21 mouse cellular contexts compared by ENCODE assay signal in genomic region chr9:105720430-105720829, GRCm38 (mm10).
A peak's percentile ranks its signal among the peaks of the same experiment; 100 is the strongest.
DNase-seq lines count a peak whose midpoint lies in the region; ATAC-seq and TF ChIP-seq lines count a peak whose summit lies in the region.
"Had no signal": no experiment of that assay in that cellular context is flagged by ENCODE, and none has a peak within 500 bp of the region (broad histone marks: within the 10 kb centered on the region; RNA-seq: fewer than 3 reads in every experiment).

No protein-coding gene starts in this region.

- intact Hi-C loops in left cerebral cortex, adult 2 months (cut with DNase I), result loop anchor here (2.0 kb wide), 1 partner anchor 28 kb away; no protein-coding TSS in a partner anchor
- intact Hi-C loops in left cerebral cortex, postnatal 4 days (cut with DNase I), result no loop called here
- intact Hi-C loops in left cerebral cortex, postnatal 25 days (cut with DNase I), result loop anchor here (2.0 kb wide), 1 partner anchor 28 kb away; no protein-coding TSS in a partner anchor

- peaks cover 3% of the 10 kb centered on the region; the same call in 1 of the 2 replicates for H3K4me1 ChIP-seq in embryonic facial prominence, embryonic 12.5 days
- peaks cover 24% of the 10 kb centered on the region for H3K4me1 ChIP-seq in embryonic facial prominence, embryonic 10.5 days
- H3K4me1 ChIP-seq in midbrain, embryonic 11.5 days (ENCODE audit: control insufficient read depth, insufficient read depth, low read length), result no peaks in the 10 kb centered on the region
- H3K4me1 ChIP-seq: heart, embryonic 15.5 days; intestine, embryonic 15.5 days; liver, embryonic 15.5 days; midbrain, embryonic 13.5 days; neural tube, embryonic 12.5 days had no signal

- H3K9me3 ChIP-seq in embryonic facial prominence, embryonic 12.5 days, result no peaks in the 10 kb centered on the region
- no peaks in the 10 kb centered on the region for H3K9me3 ChIP-seq in embryonic facial prominence, embryonic 10.5 days
- H3K9me3 ChIP-seq in midbrain, embryonic 11.5 days (ENCODE audit: control insufficient read depth, low read length), result no peaks in the 10 kb centered on the region
- H3K9me3 ChIP-seq: forebrain, embryonic 15.5 days; heart, embryonic 15.5 days; hindbrain, embryonic 15.5 days; intestine, embryonic 15.5 days; liver, embryonic 15.5 days; midbrain, embryonic 13.5 days; neural tube, embryonic 12.5 days had no signal

- 76% methylated on average over 4 of the region's 4 CpGs for WGBS in embryonic facial prominence, embryonic 12.5 days
- WGBS in embryonic facial prominence, embryonic 10.5 days, result 92% methylated on average over 4 of the region's 4 CpGs
- WGBS in midbrain, embryonic 11.5 days, result 79% methylated on average over 4 of the region's 4 CpGs

- no peak for ATAC-seq in embryonic facial prominence, embryonic 12.5 days (ENCODE audit: insufficient number of reproducible peaks, insufficient read depth, low FRiP score, low TSS enrichment)
- no peak for ATAC-seq in midbrain, embryonic 11.5 days (ENCODE audit: low FRiP score)
- ATAC-seq: forebrain, embryonic 15.5 days; intestine, embryonic 15.5 days; midbrain, embryonic 13.5 days had no signal

- no peak overlapping the region for H3K9ac ChIP-seq in embryonic facial prominence, embryonic 12.5 days
- no peak overlapping the region for H3K9ac ChIP-seq in midbrain, embryonic 11.5 days (ENCODE audit: low read length)
- H3K9ac ChIP-seq: forebrain, embryonic 15.5 days; heart, embryonic 15.5 days; hindbrain, embryonic 15.5 days; intestine, embryonic 15.5 days; liver, embryonic 15.5 days; midbrain, embryonic 13.5 days; neural tube, embryonic 12.5 days had no signal

- no peak for DNase-seq in embryonic facial prominence, embryonic 10.5 days (ENCODE audit: low spot score)
- DNase-seq in left cerebral cortex, adult 2 months (ENCODE audit: extremely low spot score in 1 of 2, low spot score in 2 of 2), result peak; percentile 38 to 64
- no peak for DNase-seq in left cerebral cortex, postnatal 4 days
- DNase-seq in left cerebral cortex, postnatal 25 days (ENCODE audit: low spot score in 2 of 2), result peak; percentile 53 to 93
- DNase-seq in telencephalon, adult 2 months (ENCODE audit: low read depth, low spot score), result peak; percentile 80
- no peak for DNase-seq in urinary bladder, postnatal 36 days (ENCODE audit: low spot score in 2 of 2)
- no peak for DNase-seq in midbrain, embryonic 11.5 days (ENCODE audit: low spot score, missing footprints)
- DNase-seq: adrenal gland, adult 2 months; cerebellum, adult 9-10 months; gastrocnemius, postnatal 10 days; heart, postnatal 4 days; kidney, postnatal 4 days; thymus, postnatal 25 days had no signal

- no peak overlapping the region for H3K4me3 ChIP-seq in embryonic facial prominence, embryonic 12.5 days
- no peak overlapping the region for H3K4me3 ChIP-seq in embryonic facial prominence, embryonic 10.5 days
- no peak overlapping the region for H3K4me3 ChIP-seq in left cerebral cortex, adult 2 months
- no peak overlapping the region for H3K4me3 ChIP-seq in midbrain, embryonic 11.5 days (ENCODE audit: low read depth, low read length)
- H3K4me3 ChIP-seq: forebrain, embryonic 15.5 days; heart, embryonic 15.5 days; hindbrain, embryonic 15.5 days; intestine, embryonic 15.5 days; liver, embryonic 15.5 days; midbrain, embryonic 13.5 days; neural tube, embryonic 12.5 days had no signal

- H3K36me3 ChIP-seq in embryonic facial prominence, embryonic 12.5 days, result no peaks in the 10 kb centered on the region
- H3K36me3 ChIP-seq in embryonic facial prominence, embryonic 10.5 days (replicated peaks), result no peaks in the 10 kb centered on the region
- no peaks in the 10 kb centered on the region for H3K36me3 ChIP-seq in midbrain, embryonic 11.5 days (ENCODE audit: control insufficient read depth, insufficient read depth, low read length)
- H3K36me3 ChIP-seq: forebrain, embryonic 15.5 days; heart, embryonic 15.5 days; hindbrain, embryonic 15.5 days; intestine, embryonic 15.5 days; liver, embryonic 15.5 days; midbrain, embryonic 13.5 days; neural tube, embryonic 12.5 days had no signal

- peak overlapping the region; percentile 69; the same call in 1 of the 2 replicates for H3K27ac ChIP-seq in embryonic facial prominence, embryonic 12.5 days
- no peak overlapping the region; the same call in 1 of the 2 replicates for H3K27ac ChIP-seq in embryonic facial prominence, embryonic 10.5 days (replicated peaks)
- no peak overlapping the region; the same call in 1 of the 2 replicates for H3K27ac ChIP-seq in left cerebral cortex, adult 2 months
- no peak overlapping the region for H3K27ac ChIP-seq in midbrain, embryonic 11.5 days (ENCODE audit: low read depth, low read length)
- H3K27ac ChIP-seq: forebrain, embryonic 15.5 days; heart, embryonic 15.5 days; hindbrain, embryonic 15.5 days; intestine, embryonic 15.5 days; liver, embryonic 15.5 days; midbrain, embryonic 13.5 days; neural tube, embryonic 12.5 days had no signal

- TF ChIP-seq CTCF in left cerebral cortex, adult 2 months (IDR thresholded peaks at IDR 0.05), result no peak

- H3K27me3 ChIP-seq in embryonic facial prominence, embryonic 12.5 days, result no peaks in the 10 kb centered on the region
- H3K27me3 ChIP-seq in embryonic facial prominence, embryonic 10.5 days (replicated peaks; ENCODE audit: low read depth, poor library complexity, severe bottlenecking), result no peaks in the 10 kb centered on the region
- H3K27me3 ChIP-seq in midbrain, embryonic 11.5 days (ENCODE audit: control insufficient read depth, insufficient read depth, low read length), result no peaks in the 10 kb centered on the region
- H3K27me3 ChIP-seq: forebrain, embryonic 15.5 days; heart, embryonic 15.5 days; hindbrain, embryonic 15.5 days; intestine, embryonic 15.5 days; liver, embryonic 15.5 days; midbrain, embryonic 13.5 days; neural tube, embryonic 12.5 days had no signal

- H3K4me2 ChIP-seq in embryonic facial prominence, embryonic 12.5 days (replicated peaks), result no peak overlapping the region
- H3K4me2 ChIP-seq in midbrain, embryonic 11.5 days, result no peak overlapping the region
- H3K4me2 ChIP-seq: forebrain, embryonic 15.5 days; heart, embryonic 15.5 days; hindbrain, embryonic 15.5 days; intestine, embryonic 15.5 days; liver, embryonic 15.5 days; midbrain, embryonic 13.5 days; neural tube, embryonic 12.5 days had no signal

Comparison
In these comparisons a context has a peak if more than half of its experiments do, and no peak if none do; other contexts are left out.
1. DNase-seq: peak in left cerebral cortex, adult 2 months (2 of 2), left cerebral cortex, postnatal 25 days (2 of 2) and telencephalon, adult 2 months (single experiment); none in embryonic facial prominence, embryonic 10.5 days (single experiment), left cerebral cortex, postnatal 4 days (single experiment), urinary bladder, postnatal 36 days (0 of 2) and midbrain, embryonic 11.5 days (single experiment).